Mouse (Mus musculus) left cerebral cortex, adult 8-10 months (tissue): ENCODE data around the gene Cep131. TPM values are rescaled to one million over a fixed set of nuclear protein-coding genes. Genes with fewer than 3 reads are reported as not detected.

Experiments
- DNase-seq, 2 experiments: peaks; one replicate each; pipeline ENCODE4 v3.0.0; 2022; ENCODE audit warnings: low spot score in 2 of 2
- microRNA-seq, 2 experiments: library from miRNA; unstranded; fragments of <30 nt; microRNA quantifications; one replicate each; pipeline ENCODE4 v1.2.0; 2022
- total RNA-seq, 4 experiments: library from RNA; stranded (reverse); gene quantifications; 2 replicates each; pipeline ENCODE4 v1.2.4; 2022

Gene Cep131
- total RNA-seq, 4 experiments from 2014 or later = 29.8 to 37.4 (median 32.2) TPM

DNA sequence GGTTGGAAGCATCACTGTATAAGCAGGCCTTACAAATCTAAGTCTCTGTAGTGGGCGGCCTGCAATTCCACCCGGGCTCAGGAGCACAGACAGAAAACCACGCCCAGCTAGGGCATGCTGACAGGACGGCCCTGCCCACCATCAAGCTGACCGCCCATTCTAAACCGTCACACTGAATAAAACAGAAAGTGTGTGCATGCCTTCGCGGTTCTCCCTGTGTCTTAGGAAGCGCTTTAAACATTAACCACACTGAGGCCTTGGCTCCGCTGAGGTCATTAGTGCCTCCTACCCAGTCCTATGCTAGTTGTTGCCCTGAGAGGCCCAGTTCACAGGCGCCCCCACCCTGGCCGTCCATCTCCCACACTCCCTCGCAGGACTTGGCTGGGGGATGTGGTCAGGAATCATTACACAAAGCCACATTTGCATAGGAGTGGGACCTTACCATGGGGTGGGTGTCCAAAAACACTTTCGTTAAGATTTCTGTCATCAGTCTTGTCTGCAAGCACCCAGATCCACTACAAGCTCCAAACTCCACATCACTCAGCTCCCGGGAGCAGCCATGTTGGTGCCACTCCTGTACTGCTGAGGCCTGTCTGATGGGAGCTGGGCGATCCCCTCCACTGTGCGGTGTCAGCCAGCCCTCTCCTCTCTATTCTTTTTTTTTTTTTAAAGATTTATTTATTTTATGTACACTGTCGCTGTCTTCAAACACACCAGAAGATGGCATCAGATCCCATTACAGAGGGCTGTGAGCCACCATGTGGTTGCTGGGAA is 58.1 kb downstream of the Cep131 start:
- no peak for DNase-seq

DNA sequence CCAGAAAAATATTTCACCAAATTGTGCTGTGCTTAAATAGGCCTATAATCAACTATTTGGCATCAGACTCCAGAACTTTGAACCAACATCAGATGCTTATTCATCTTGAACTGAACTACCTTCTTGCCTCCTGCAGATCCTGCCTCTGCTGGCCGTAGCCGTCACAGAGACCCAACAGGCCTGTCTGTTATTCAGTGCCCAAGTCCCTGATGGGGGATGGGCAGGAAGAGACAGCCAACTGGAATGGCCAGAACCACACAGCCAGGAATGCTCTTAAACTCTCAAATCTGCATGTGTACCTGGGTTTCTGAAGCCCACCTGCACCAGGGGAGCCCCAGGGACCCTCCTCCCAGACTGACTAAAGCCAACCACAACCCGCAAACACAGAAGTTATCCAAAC is 59.7 kb downstream of the Cep131 start:
- DNase-seq = no peak

DNA sequence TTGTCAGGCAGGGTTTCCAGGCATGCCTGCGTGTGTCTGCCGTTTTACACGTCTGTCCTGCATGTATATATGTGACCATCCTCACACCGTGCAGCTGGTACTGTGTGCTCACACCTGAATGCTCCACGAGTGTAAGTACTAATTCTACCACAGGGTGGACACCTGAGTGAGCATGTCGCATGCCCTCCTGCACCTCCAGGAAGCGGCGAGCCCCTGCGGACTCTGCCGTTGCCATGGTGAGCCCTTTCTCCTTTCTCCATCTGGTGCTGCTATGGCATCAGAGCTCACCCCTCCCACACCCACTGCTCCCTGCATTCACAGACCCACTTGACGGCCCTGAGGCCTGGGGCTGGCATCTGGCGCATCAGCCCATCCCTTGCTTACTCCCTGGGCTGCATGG is 63.8 kb downstream of the Cep131 start:
- no peak for DNase-seq

DNA sequence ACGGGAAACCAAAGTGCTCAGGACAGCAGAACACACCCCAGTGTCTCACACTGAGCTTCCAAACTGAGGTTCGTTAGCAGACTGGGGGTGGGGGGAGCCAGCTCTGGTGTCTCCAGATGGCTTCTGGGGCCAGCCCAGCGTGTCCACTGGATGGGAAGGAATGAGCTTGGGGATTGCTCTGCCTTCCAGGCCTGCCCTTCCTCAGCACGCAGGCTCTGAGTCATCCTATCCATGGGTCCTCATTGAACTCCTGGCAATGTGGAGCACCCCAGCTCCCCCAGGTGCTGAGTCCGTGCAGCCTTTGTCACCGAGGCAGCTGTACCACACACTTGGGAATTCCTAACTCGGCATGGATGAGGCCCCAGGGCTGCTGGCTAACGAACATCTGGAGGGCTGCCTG is 64.4 kb downstream of the Cep131 start:
- no peak for DNase-seq

DNA sequence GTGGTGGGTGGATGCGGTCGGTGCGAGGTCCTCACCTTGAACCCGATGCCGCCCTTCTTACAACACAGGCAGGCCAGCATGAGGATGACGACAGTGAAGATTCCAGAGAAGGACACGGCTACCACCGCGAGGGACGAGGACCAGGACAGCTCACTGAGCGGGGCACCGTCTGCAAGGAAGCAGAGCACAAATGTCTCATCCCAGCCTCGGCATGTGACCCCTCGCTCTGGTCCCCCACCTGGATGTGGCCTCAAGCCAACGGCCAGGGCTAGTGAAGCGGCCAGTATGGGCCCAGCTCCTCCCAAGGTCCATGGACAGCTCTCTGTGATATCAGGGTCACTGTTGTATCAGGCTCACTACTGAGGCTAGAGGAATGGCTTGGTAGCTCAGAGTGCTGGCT is 65.3 kb downstream of the Cep131 start:
- no peak for DNase-seq

DNA sequence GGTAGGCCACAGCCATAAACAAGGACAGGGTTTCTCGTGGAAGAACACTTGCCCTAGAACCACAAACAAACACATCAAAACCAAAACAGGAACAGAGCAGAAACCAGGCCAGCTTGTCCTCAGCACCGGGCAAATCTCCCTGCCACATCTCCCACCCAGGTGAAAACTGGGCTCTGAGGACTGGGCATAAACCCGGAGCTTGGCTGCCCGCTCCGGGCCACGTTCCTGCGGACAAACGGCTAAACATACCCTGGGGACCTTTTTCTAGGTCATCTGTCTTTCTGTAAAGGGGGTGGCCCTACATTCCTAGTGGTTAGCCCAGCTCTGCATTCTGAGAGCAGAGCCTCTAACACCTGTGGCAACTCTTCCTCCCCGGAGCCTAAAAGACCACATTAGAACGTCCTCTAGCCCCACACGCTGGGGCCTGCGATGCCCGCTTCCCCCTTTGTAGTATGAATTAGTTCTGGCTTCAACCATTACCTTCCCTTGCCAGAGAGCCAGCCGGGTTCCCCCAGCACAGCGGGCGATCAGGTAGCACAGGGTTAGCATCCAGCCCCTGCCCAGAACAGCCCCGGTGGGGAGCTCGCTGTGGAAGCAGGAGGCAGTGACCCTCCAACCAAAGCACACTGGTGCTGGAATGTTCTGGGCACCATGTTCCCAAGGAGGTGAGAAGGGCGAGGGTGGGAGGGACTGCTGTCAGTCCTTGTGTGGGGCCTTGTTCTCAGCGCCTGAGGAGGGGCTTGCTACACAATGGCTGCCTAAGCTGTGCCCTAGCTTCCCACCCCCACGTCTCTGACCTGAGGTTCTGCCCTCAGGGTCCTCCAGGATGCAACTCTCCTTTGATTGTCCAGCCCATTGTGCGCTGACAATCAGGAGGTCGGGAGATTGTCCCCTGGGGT is 66.8 kb downstream of the Cep131 start:
- no peak for DNase-seq

DNA sequence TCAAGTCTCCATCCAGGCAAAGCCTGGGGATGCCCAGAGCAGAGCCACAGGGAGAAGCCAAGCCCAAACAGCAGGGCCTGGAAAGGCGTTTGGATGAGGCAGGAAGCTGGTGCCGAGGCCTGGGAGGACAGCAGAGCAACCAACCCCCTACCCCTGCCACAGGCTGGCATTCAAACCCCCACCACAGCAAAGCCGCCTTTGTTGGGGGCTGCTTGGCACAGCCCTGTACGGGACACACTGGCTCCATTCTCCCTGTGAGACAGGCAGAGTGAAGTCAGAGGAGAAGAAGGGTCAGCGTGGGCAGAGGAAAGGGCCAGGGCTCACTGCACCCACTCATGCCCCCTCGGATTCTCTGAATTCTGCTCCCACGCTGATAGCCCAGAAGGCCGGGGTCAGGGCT is 69.6 kb downstream of the Cep131 start:
- no peak for DNase-seq

DNA sequence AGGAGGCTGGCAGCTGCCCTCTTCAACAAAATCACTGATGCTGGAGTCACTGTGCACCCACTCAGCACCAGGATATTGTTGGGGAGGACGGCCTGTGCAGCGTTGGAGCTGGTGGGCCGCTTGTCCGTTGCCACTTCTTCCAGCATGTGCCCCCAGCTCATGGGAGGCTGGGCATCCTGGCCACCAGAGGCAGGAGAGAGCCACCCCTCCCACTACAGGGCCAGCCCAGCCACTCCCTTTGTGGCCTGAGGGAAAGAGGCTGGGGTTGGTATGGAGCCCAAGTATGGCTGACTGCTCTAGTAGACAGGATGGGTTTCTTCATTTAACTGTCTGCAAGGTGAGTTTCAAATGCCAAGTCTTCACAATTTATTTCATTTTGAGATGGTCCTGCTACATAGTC is 71.9 kb downstream of the Cep131 start:
- no peak for DNase-seq

Small RNA genes lying within 50 kb of the gene (microRNA-seq; reads per million reads assigned to microRNA genes)
- gene Gm25948 (0 reads per million in 2 experiments), gene Mir3065 (0 reads per million in 2 experiments), gene Mir338 (0 reads per million in 2 experiments)

Other genes starting within 250 kb of the Cep131 start
- gene Chmp6, start 173.4 kb downstream of the Cep131 start, total RNA-seq = 10 to 100 TPM; 39.5 to 43.1 (median 41.9) TPM
- gene Baiap2, start 144.1 kb downstream of the Cep131 start, total RNA-seq = 100 to 1,000 TPM; 214 to 238 (median 219) TPM
- gene Aatk, start 39.7 kb downstream of the Cep131 start, total RNA-seq = 100 to 1,000 TPM; 217 to 244 (median 225) TPM
- 10 to 100 TPM; 15.7 to 17.7 (median 17.0) TPM for gene Tepsin, start 11.9 kb upstream of the Cep131 start, total RNA-seq
- gene Ndufaf8, start 12.1 kb upstream of the Cep131 start, total RNA-seq = 10 to 100 TPM; 27.8 to 44.9 (median 35.4) TPM
- 10 to 100 TPM; 80.0 to 98.8 (median 89.6) TPM for gene Slc38a10, start 64.5 kb upstream of the Cep131 start, total RNA-seq
- gene Bahcc1, start 146.1 kb upstream of the Cep131 start, total RNA-seq = 10 to 100 TPM; 20.8 to 23.0 (median 21.6) TPM